Mouse (Mus musculus): ENCODE data around the gene Peak1.
A peak's percentile ranks its signal among the peaks of the same experiment; 100 is the strongest.

Gene Peak1

DNA sequence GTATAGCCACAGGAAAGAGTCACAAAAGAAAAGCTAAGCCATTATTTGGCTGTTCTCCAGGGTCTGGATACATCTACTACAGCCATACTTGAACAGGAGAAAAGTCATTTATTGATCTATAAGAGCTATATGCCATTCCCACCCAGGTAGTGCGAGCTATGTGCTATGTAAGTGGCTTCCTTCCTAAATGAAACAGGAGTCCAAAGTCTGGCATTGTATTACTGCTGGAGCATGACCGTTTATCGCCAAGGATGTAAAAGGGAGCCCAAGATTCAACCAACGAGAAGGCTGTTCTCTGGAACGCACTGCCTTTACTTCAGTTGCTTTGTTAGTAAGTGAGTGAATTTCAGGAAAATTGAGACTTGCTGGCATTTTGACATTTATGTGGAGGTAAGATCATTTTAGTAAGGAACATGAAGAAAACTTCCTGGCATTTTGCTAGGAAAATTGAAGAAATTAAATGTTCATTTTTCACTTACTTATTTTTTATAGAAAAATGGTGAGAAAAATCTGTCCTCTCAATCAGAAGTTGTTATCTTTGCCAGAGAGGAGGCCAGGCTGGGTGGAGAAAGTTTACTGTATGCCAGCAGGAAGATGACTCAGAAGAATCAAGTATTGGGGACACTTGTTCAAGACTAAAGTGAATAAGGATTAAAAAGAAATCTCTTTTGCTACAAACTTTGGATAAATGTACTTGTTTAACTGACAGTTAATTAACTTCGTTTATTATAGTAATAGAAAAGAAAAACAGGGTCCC is 162.0 kb downstream of the Peak1 start:
- no peak for DNase-seq (ENCODE audit: low spot score in 2 of 2)

GRCm38 (mm10) chr9:56244336-56244735 is 173.5 kb downstream of the Peak1 start:
- DNase-seq (ENCODE audit: low spot score in 2 of 2), result no peak

- no peak for DNase-seq (ENCODE audit: low spot score in 2 of 2)
These were observed 174.0 kb downstream of the Peak1 start for GRCm38 (mm10) chr9:56243885-56244284.

GRCm38 (mm10) chr9:56242686-56243085 is 175.2 kb downstream of the Peak1 start:
- no peak for DNase-seq (ENCODE audit: low spot score in 2 of 2)

- no peak for DNase-seq (ENCODE audit: low spot score in 2 of 2)
These were observed 176.8 kb downstream of the Peak1 start for GRCm38 (mm10) chr9:56241076-56241475.

DNA sequence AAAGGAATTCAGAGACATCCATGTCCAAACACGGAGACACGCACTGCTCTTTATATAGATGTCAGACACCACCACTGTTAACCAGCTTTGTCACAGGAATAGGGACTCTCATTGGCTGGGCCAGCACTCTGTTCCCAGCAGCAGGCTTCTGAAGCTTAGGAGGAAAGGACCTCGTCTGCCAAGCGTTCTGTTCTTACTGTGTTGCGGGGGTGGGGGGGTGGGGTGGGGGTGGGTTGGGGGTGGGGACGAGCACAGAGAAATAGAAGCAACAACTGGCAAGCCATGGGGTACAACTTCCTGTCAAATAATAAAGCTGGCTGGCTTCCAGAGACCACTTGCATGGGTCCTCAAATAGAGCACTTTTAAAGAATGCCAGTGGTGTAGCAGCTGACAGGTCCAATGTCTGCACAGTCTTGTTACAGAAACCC is 182.0 kb downstream of the Peak1 start:
- no peak for DNase-seq (ENCODE audit: low spot score in 2 of 2)

- no peak for DNase-seq (ENCODE audit: low spot score in 2 of 2)
These were observed 182.6 kb downstream of the Peak1 start for GRCm38 (mm10) chr9:56235281-56235680.

DNA sequence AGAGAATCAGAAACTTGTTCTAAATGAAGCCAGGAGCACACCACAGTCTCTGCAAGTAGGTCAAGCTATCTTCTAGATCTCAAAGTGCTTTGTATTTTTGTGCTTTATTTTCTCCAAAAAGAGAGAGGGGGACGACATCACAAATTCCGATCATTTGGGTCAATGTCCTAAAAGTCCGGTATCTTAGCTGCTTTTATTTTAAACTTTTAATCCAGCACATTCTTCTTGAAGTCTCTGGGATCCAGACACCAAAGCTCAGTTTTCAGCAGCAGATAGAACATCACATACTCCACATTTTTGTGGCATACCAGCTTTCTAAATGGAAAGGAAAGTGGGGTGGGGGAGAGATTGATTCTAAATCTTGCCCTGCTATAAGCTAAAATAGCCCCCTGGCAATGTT is 183.3 kb downstream of the Peak1 start:
- DNase-seq (ENCODE audit: low spot score in 2 of 2), result no peak

DNA sequence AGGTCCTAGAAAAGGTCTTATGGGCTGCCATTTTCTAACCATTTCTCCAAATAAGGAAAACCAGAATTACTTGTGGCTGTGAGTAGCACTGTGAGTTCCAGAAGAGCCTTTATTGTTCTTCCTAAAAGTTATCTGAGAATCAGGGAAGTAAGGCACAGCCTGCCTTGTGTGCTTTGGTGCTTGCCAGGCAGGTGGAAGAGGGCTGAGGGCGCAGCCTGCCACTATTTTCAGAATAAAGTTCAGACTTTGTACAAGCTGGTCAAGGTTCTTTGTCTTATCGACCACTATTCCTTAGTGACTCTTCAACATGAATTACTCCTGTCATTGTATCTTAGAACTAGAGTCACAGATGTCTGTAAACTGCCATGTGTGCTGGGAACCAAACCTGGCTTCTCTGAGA is 184.6 kb downstream of the Peak1 start:
- no peak for DNase-seq (ENCODE audit: low spot score in 2 of 2)

DNA sequence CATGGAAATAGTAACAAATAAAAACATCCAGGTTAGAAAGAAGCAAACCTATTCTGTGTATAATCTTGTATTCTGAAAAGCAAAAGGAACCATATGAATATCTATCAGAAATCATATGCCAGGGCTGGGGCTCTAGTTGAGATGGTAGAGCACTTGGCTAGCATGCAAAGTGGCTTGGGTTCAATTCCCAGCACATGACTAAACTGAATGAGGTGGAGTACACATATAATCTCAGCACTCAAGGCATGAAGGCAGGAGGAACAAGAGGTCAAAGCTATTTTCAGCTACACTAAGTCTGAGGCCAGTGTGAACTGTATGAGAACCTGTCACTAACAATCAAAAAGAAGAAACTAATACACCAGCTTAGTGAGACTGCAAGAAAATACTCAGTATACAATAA is 187.0 kb downstream of the Peak1 start:
- DNase-seq (ENCODE audit: low spot score in 2 of 2), result no peak

- no peak for DNase-seq (ENCODE audit: low spot score in 2 of 2)
These were observed 190.2 kb downstream of the Peak1 start for GRCm38 (mm10) chr9:56227626-56228025.

GRCm38 (mm10) chr9:56223429-56224051 is 194.3 kb downstream of the Peak1 start:
- peak; percentile 57 to 90 for DNase-seq (ENCODE audit: low spot score in 2 of 2)

- no peak for DNase-seq (ENCODE audit: low spot score in 2 of 2)
These were observed 199.0 kb downstream of the Peak1 start for GRCm38 (mm10) chr9:56218860-56219259.

- no peak for DNase-seq (ENCODE audit: low spot score in 2 of 2)
These were observed 199.8 kb downstream of the Peak1 start for GRCm38 (mm10) chr9:56218043-56218442.

DNA sequence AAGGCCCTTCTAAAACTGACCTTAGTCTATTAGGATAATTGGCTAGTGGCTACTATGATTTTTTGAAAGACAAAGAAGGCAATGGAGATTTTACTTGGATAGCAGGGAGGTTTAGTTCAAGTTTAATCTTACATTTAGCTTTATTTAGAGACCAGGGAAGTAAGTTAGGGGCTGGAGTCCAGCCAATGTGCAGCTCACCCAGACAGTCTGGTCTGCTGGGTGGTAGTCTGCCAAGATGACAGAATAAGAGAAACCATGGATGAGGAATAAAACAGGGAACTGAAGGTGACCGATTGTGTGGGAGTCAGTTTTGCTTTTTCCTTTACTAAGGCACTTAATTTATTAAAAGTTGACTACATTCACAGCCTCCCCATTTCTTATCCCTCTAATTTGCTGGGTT is 200.5 kb downstream of the Peak1 start:
- DNase-seq (ENCODE audit: low spot score in 2 of 2), result peak in 1 of 2 experiments; percentile 42

GRCm38 (mm10) chr9:56213451-56214291 is 204.2 kb downstream of the Peak1 start:
- DNase-seq (ENCODE audit: low spot score in 2 of 2), result peak; percentile 28 to 79

- DNase-seq (ENCODE audit: low spot score in 2 of 2), result no peak
These were observed 209.1 kb downstream of the Peak1 start for GRCm38 (mm10) chr9:56208817-56209216.

DNA sequence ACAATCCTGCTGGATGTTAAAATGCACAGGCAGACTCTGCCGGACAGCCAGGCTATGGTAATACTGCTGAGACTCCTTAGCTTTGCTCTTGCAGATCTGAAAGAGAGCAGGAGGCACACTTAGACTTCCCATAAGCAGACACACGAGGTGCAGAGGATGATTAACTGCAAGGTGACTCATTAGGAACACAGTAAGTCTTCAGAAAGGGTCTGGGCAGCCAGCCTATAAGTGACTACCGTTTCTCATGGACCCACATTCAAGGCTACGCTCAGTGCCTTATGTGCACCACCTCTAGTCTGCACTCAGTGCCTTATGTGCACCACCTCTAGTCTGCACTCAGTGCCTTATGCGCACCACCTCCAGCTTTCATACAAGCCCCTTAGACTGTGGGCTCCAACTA is 210.4 kb downstream of the Peak1 start:
- DNase-seq (ENCODE audit: low spot score in 2 of 2), result no peak

DNA sequence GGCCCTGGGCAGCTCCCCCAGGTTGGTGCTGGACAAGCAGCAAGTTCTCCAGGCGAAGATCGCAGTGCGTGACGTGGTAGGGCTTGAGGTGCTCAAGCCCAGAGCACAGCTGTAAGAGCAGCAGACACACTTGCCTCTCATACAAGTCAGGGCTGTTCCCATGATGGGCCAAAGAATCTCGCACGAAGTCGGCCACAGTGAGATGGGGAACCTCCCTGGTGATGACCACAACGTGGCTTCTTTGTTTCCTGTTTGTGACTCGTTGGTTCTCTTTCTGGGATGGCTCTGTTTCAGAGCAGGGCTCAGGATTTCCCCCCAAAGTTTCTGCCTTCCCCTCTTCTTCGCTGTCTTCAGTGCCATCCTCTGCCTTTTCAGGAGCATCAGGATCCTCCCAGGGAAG is 210.8 kb downstream of the Peak1 start:
- DNase-seq (ENCODE audit: low spot score in 2 of 2), result no peak

DNA sequence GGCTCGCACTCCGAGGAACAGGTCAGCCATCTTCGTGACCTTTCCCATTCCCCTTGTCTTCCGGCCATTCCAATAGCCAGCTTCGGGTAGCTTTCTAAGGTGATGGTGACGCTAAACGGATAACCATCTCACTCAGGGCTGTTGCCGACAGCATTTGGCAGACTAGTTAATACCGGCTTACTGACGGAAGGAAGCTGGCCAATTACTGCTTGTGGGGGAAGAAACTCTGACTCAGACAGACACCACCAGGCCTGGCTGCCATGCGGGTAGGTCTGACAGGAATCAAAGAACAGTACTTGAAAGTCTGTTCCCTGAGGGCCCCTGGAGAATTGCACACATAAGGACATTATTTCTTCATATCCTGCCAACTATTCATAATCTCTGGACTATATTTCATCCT is 212.5 kb downstream of the Peak1 start:
- DNase-seq (ENCODE audit: low spot score in 2 of 2), result no peak

DNA sequence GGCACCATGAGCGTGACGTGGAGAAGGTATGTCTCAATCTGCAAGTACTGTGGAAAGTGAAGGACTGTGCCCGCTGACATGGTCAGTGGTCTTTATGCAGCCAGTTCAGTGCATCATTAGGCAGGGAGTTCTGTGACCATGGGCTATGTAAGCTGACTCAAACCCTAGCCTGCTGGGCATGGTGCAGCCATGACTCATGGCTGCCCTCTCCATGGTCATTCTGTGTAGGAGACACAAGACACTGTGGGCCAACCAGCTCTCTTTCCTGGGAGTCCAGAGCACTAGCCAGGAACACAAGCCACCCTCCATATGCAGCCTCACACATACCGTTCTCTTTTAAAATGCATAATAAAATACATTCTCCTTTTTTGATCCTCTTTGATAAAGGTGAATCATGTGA is 213.6 kb downstream of the Peak1 start:
- DNase-seq (ENCODE audit: low spot score in 2 of 2), result no peak

GRCm38 (mm10) chr9:56200645-56201314 is 217.1 kb downstream of the Peak1 start:
- peak in 1 of 2 experiments; percentile 87 for DNase-seq (ENCODE audit: low spot score in 2 of 2)
